Mouse (Mus musculus): ENCODE data around the gene Snx3. TPM values are rescaled to one million over a fixed set of nuclear protein-coding genes. Genes with fewer than 3 reads are reported as not detected.

Snx3 gene
- polyA plus RNA-seq (2012; rRNA removed): 275 and 278 TPM in 2 replicates

GRCm38 (mm10) chr10:42501775-42502348 is at the start of gene Snx3:
Snx3 (plus strand) TSS chr10:42502030.

GRCm38 (mm10) chr10:42478341-42478720 is 23.5 kb upstream of the Snx3 start, which contains the start of gene Afg1l:
Afg1l (minus strand) TSS chr10:42478565.

GRCm38 (mm10) chr10:42583157-42583872 is 81.5 kb downstream of the Snx3 start, which contains the start of the genes Nr2e1 and Ostm1:
Nr2e1 (minus strand) TSS chr10:42583632.
Ostm1 (plus strand) TSS chr10:42583822.

Other genes with a start within 250 kb of the Snx3 start
- 10.6 and 10.9 TPM in 2 replicates for gene Foxo3, start 225.3 kb upstream of the Snx3 start, polyA plus RNA-seq (2012; rRNA removed)
- 4.9 and 5.4 TPM in 2 replicates for gene Afg1l, start 23.5 kb upstream of the Snx3 start, polyA plus RNA-seq (2012; rRNA removed)
- gene Nr2e1, start 81.6 kb downstream of the Snx3 start, polyA plus RNA-seq (2012; rRNA removed): 17.5 and 40.3 TPM in 2 replicates
- gene Ostm1, start 81.8 kb downstream of the Snx3 start, polyA plus RNA-seq (2012; rRNA removed): 26.4 and 34.2 TPM in 2 replicates